Mouse (Mus musculus): ENCODE results near the gene Ntsr2. TPM values are rescaled to one million over a fixed set of nuclear protein-coding genes. Genes with fewer than 3 reads are reported as not detected.
A peak's percentile ranks its signal among the peaks of the same experiment; 100 is the strongest.

The Ntsr2 gene
- total RNA-seq, 2 experiments from 2014 or later, result 2.2 to 4.2 TPM

DNA sequence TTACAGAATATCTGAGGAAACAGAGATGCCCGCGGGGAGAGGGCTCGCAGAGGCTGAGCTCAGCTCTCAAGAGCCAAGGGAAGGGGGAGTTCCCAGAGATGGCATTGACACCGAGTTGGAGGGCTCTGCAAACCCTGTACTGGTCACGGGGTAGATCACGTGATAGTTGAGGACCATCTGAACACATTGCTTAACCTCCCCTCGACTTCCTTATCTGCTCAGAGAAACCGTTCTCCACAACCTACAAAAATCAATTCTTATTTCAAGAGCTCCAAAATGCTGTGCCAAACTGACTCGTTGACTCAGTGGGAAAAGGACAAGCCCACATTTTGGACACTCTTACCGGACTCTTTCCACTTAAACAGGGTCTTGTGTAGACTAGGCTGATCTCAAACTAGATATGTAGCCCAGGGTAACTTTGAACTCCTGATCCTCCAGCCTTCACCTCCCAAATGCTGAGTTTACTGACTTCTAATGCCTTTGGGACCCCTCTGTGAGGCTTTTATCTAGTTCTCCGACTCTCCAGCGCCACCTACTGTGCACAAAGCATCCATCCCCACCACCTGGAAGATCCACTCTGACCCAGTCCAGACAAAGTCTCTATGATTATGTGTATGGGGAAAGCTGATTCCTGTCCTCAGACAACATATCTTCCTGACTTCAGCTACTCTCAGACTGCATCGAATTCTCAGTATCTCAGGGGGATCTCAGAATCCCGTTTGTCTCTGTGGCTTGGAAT lies 18.9 kb upstream of the Ntsr2 start:
- intact Hi-C loops (cut with DNase I), result loop anchor here (5.0 kb wide), 1 partner anchor 67 kb away; no protein-coding TSS in a partner anchor
- DNase-seq, result peak; percentile 64
- H3K27ac ChIP-seq, result peak overlapping the region; percentile 79
- TF ChIP-seq CTCF (IDR thresholded peaks at IDR 0.05), result peak; percentile 88
- peak overlapping the region; percentile 33 for H3K4me3 ChIP-seq

DNA sequence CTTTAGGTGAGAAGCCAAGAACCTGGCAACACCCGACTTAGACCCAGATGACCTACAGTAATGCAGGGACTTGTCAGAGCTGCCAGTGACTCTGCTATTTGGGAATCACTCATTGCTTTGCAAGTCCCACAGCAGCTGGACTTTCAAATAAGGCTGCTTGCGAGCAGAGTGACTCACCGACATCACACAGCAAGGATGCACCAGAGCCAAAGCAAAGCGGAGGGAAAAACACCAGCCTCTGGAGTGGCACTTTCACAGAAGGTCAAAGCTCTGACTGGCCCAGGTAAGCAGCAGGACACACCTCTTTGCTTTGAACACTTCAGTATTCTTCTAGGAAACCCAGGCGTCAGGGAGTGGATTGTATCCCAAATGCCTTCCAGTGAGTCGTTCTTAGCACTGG lies 17.4 kb upstream of the Ntsr2 start:
- DNase-seq, result peak; percentile 16
- H3K4me3 ChIP-seq, result peak overlapping the region; percentile 47
- intact Hi-C loops (cut with DNase I), result no loop called here
- TF ChIP-seq CTCF (IDR thresholded peaks at IDR 0.05), result no peak
- peak overlapping the region; percentile 79 for H3K27ac ChIP-seq

DNA sequence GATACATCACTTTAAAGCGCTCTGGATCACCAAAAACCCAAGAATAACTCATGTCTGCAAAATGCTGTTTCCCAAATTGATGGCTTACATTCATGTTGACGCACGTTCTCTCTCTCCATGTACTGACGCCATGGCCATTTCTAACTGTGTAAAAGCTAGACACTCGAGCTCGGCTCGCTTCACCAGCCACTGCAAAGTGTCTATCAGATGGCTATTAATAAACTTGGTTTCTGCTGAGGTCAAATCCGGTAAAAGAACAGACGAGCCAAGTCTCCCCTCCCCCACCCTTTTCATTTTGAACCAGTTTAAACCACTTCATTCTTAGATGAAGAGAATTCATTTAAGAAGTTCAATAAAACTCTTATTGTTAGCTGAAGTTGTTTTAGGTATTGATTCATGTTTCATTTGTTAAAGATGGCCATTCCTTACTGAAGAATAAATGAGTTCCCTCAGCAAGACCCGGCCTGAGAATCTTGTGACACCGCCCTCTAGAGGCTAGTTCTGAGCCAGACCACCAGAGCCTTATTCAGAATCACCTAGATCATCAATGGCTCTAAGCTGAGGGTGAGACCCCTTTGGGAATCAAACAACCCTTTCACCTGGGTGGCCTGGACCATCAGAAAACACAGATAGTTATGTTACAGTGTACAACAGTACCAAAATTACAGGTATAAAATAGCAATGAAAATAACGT lies 14.0 kb upstream of the Ntsr2 start:
- intact Hi-C loops (cut with DNase I), result no loop called here
- Histone ChIP-seq H3K4me3 (peak overlapping the region; percentile 51), H3K27ac (peak overlapping the region; percentile 90)
- TF ChIP-seq CTCF (IDR thresholded peaks at IDR 0.05), result peak; percentile 63
- DNase-seq, result peak; percentile 68

DNA sequence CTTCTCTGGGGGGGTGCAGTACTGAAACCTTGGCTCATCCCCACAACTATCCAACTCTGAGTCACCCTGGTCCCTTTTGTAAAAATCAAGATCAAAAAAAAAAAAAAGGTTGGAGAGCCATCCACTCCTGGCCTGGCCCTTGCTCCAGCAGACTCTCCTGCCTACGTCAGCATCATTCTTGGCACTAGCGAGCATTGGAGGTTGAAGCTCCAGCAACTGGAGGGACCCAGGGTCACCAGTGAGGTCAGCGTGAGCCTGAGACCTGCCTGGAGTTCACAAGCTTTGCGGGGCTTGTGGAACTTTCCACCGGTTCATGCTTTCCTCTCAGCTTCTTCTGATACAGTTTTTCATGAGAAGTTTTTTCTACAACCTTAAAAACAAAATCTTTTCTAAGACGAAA lies 13.1 kb upstream of the Ntsr2 start:
- Histone ChIP-seq H3K4me3 (peak overlapping the region; percentile 47), H3K27ac (peak overlapping the region; percentile 90)
- no peak for TF ChIP-seq CTCF (IDR thresholded peaks at IDR 0.05)
- peak; percentile 88 for DNase-seq
- intact Hi-C loops (cut with DNase I), result no loop called here

DNA sequence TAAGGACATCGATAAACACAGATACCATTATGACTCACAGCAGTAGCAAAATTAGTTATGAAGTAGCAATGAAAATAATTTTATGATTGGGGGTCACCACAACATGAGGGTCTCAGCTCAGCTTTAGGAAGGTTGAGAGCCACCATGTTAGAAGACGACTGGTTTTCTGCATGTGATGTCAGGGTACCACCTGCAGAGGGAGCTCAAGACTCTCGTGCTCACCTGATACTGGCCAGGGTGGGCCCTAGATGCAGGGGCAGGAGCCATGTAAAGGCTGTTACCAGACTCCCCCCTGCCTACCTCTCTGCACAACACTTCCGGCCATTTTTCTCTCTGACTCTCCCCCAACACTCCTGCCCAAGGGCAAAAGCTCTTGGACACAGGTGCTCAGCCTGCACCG lies 11.2 kb upstream of the Ntsr2 start:
- peak overlapping the region; percentile 90 for H3K27ac ChIP-seq
- peak overlapping the region; percentile 62 for H3K4me3 ChIP-seq
- intact Hi-C loops (cut with DNase I), result no loop called here
- peak; percentile 68 for TF ChIP-seq CTCF (IDR thresholded peaks at IDR 0.05)
- peak; percentile 66 for DNase-seq

DNA sequence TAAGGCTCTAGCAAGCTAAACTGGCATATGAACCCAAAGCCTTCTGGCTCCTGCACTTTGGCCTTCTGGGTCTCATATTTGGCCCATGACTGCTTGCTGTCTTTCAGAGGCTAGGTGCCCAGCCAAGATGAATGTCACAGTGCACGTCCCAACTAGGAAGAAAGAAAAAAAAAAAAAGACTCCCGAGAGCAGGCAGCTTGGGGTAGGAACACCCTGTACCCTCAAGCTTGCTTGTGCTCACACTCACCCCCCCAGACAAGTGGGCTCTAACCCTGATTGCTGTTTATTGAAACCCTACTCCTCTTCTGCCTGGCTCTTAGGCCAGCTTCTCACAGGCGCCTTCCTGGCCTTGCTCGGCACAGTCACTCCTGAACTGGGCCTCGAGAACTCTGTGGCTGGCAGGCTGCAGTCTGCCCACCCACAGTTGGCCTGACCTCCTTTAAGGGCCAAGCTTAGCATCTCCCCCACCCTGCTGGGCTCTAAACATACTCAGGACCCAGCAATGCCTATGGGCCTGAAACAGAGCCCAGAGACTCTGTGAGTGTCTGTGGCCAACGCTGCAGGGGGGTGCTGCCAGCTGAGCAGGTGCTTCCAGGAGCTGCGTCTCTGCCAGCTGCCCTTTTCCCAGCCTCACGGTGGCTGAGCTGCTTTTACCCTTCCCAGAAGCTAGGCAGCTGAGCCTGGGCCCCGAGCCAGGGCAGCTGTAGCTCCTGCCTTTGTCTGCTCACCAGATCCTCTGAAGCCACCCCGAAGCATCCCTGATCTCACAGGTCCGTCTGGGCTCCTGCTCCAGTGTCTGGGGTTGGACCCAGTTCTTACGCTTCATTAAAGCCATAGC lies 9.5 kb upstream of the Ntsr2 start:
- Histone ChIP-seq H3K4me3 (peak overlapping the region; percentile 80), H3K27ac (peak overlapping the region; percentile 90)
- peak; percentile 95 for DNase-seq
- no peak for TF ChIP-seq CTCF (IDR thresholded peaks at IDR 0.05)
- intact Hi-C loops (cut with DNase I), result no loop called here

DNA sequence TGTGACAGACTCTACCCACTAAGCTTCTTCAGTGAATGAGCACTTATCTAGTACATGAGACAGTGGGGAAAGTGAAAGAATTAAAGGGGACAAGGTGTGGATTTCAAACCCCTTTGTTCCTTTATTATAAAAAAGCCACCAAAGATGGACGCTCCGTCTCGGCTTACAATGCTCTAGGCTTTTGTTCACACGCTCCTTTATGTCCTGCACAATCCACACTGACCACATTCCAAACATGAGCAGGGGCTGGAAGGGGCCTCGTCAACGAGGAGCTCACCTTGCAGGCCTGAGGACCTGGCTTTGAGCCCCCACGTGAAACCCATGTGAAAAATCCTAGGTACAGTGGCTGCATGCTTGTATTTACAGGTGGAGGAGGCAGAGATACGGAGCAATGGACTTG lies 8.5 kb upstream of the Ntsr2 start:
- no peak for TF ChIP-seq CTCF (IDR thresholded peaks at IDR 0.05)
- Histone ChIP-seq H3K4me3 (peak overlapping the region; percentile 80), H3K27ac (peak overlapping the region; percentile 90)
- intact Hi-C loops (cut with DNase I), result no loop called here
- DNase-seq, result peak; percentile 31

DNA sequence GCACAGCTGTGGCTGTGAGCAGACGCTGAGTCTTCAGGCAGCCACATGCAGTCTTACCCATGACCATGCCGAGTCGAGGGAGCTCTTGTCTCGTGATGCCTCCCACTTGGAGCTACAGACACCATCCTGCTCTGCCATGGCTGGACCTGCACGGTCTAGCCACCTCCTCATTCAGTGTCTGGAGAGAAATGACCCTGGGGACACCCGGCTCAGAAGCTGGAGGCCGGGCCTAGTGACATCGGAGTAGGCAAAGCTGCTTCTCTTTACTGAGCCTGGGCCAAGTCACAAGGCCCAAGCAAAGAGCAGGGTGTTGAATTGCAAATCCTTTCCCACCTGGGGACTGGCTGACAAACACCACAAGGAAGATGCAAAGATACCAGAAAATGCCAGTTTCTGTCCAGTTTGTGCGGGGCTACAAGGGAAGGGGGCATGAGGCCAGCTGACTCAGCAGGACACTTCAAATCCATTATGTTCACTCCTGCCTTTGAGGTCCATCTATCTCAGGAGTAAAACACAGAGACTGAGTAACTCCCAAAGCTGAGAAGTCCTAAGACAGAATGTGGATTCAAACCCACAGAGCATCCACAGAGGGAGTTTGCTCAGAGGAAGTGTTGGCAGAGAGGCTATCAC lies 6.3 kb upstream of the Ntsr2 start:
- peak; percentile 87 for DNase-seq
- Histone ChIP-seq H3K4me3 (peak overlapping the region; percentile 80), H3K27ac (peak overlapping the region; percentile 90)
- no peak for TF ChIP-seq CTCF (IDR thresholded peaks at IDR 0.05)
- intact Hi-C loops (cut with DNase I), result no loop called here

DNA sequence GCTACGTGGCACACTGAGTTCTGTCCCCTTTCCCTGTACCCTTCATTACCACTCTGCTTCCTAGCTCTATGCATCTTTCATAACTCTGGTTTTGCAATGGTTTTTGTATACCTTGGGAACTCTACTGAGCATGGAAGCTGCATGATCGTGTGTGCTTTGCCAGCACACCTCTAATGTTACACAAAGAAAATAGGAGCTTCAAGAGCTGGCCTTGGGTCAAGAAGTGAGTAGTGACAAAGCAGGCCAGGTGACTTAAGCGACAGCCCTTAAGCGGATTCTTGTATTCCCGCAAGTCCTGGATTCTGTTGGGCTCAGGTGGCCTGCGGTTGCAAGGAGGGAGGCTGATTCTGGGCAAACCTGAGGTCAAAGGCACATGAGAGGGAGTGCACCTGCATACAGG lies 4.9 kb upstream of the Ntsr2 start:
- no peak for DNase-seq
- no peak overlapping the region for H3K4me3 ChIP-seq
- intact Hi-C loops (cut with DNase I), result no loop called here
- peak overlapping the region; percentile 91 for H3K27ac ChIP-seq
- TF ChIP-seq CTCF (IDR thresholded peaks at IDR 0.05), result no peak

DNA sequence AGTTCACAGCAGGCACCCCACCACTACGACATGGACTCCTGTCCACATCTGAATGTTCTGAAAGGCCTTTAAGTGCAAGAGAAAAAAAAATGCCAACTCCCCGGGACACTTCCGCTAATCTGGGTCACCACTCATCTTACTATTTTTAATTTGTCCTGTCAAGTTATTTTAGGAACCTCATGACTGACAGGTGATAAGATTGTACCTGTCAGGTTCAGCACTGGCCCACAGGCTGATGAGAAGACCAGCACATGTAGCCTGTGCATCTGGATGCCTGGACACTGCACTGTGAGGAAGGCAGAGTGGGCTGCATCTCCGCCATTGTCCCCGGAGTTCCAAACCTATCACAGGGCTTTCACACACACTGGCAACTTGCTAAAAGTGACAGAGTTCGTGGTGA lies 3.4 kb upstream of the Ntsr2 start:
- H3K27ac ChIP-seq, result peak overlapping the region; percentile 91
- no peak for DNase-seq
- no peak for TF ChIP-seq CTCF (IDR thresholded peaks at IDR 0.05)
- intact Hi-C loops (cut with DNase I), result loop anchor here (5.0 kb wide), 1 partner anchor 88 kb away; no protein-coding TSS in a partner anchor
- H3K4me3 ChIP-seq, result peak overlapping the region; percentile 43; the same call in 1 of the 2 replicates

DNA sequence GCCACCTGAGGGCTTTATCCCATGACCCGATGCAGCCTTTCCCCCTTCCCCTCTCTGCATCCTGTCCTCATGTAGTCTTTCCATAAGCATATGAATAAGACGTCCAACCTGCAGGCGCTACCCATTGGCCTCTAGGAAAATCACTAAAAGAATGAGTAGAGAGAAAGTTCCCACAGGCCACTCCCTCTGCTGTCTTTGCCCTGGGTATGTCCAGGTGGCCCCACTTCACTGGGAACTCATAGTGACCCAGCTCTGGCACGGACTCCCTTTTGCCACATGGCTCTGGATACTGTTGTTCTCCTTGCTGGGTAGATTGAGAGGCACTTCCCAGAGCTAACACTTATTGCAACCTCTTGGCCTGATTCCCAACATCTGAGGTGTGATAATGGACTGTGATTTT lies 2.4 kb downstream of the Ntsr2 start:
- intact Hi-C loops (cut with DNase I), result no loop called here
- TF ChIP-seq CTCF (IDR thresholded peaks at IDR 0.05), result no peak
- DNase-seq, result no peak
- Histone ChIP-seq H3K4me3 (no peak overlapping the region), H3K27ac (no peak overlapping the region)

All from gastrocnemius, adult 2 months (tissue).